Mouse (Mus musculus): Measurements from ENCODE around the gene Rad51b. TPM values are rescaled to one million over a fixed set of nuclear protein-coding genes. Genes with fewer than 3 reads are reported as not detected.

The Rad51b gene
- polyA plus RNA-seq, 1 experiment from 2014 or later = 4.9 TPM

- Histone ChIP-seq H3K27ac (replicated peaks; ENCODE audit: low read depth, low read length) (no peak overlapping the region), H3K36me3 (replicated peaks; ENCODE audit: control insufficient read depth, insufficient read depth, low read depth, low read length) (no peaks in the 10 kb centered on the region), H3K4me1 (ENCODE audit: control insufficient read depth, insufficient read depth, low read length) (0 out of 2 replicates have a peak, but pooled peaks cover 2% of the 10 kb centered on the region), H3K9me3 (replicated peaks; ENCODE audit: control insufficient read depth, low read length) (no peaks in the 10 kb centered on the region), H3K4me3 (ENCODE audit: low read depth, low read length) (no peak overlapping the region), H3K4me2 (ENCODE audit: low read depth, low read length) (no peak overlapping the region), H3K27me3 (ENCODE audit: control insufficient read depth, insufficient read depth, low read length) (no peaks in the 10 kb centered on the region), H3K9ac (replicated peaks; ENCODE audit: low read length) (no peak overlapping the region)
- ATAC-seq (replicated peaks; ENCODE audit: insufficient number of reproducible peaks, low FRiP score, low TSS enrichment, low read depth) (no peak), DNase-seq (ENCODE audit: low spot score) (no peak)
- WGBS = 64% methylated on average over 8 of the region's 8 CpGs
These were observed 462.3 kb downstream of the Rad51b start for GRCm38 (mm10) chr12:79759180-79759902.

GRCm38 (mm10) chr12:79761217-79761616 lies 464.1 kb downstream of the Rad51b start:
- Histone ChIP-seq H3K4me1 (ENCODE audit: control insufficient read depth, insufficient read depth, low read length) (0 out of 2 replicates have a peak, but pooled peaks cover 2% of the 10 kb centered on the region), H3K4me3 (ENCODE audit: low read depth, low read length) (no peak overlapping the region), H3K27me3 (ENCODE audit: control insufficient read depth, insufficient read depth, low read length) (no peaks in the 10 kb centered on the region), H3K9me3 (replicated peaks; ENCODE audit: control insufficient read depth, low read length) (no peaks in the 10 kb centered on the region), H3K9ac (replicated peaks; ENCODE audit: low read length) (no peak overlapping the region), H3K36me3 (replicated peaks; ENCODE audit: control insufficient read depth, insufficient read depth, low read depth, low read length) (no peaks in the 10 kb centered on the region), H3K27ac (replicated peaks; ENCODE audit: low read depth, low read length) (no peak overlapping the region), H3K4me2 (ENCODE audit: low read depth, low read length) (no peak overlapping the region)
- WGBS = 91% methylated on average over 2 of the region's 2 CpGs
- DNase-seq (ENCODE audit: low spot score) (no peak), ATAC-seq (replicated peaks; ENCODE audit: insufficient number of reproducible peaks, low FRiP score, low TSS enrichment, low read depth) (no peak)

DNA sequence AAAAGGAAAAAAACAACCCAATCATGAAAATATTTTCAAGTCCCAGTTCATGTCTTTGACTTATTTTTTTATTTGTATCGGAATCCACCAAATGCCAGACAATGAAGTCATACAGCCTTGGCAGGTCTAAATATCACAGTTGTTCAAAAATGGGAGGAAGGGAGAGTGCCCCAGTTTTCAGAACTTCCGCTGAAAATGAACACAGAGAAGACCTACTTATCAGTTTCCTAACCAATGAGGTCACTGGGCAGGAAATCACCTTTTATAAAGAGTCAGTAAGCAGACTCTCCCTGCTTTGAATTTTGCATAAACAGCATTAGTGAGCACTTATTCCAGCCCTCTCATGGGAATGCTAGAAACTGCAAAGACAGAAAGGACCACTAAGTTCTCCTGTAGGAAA lies 465.0 kb downstream of the Rad51b start:
- no peak overlapping the region for H3K4me3 ChIP-seq (ENCODE audit: low read depth, low read length)
- H3K27ac ChIP-seq (replicated peaks; ENCODE audit: low read depth, low read length) = no peak overlapping the region
- no peak for ATAC-seq (replicated peaks; ENCODE audit: insufficient number of reproducible peaks, low FRiP score, low TSS enrichment, low read depth)
- no peaks in the 10 kb centered on the region for H3K27me3 ChIP-seq (ENCODE audit: control insufficient read depth, insufficient read depth, low read length)
- H3K36me3 ChIP-seq (replicated peaks; ENCODE audit: control insufficient read depth, insufficient read depth, low read depth, low read length) = no peaks in the 10 kb centered on the region
- no peaks in the 10 kb centered on the region for H3K9me3 ChIP-seq (replicated peaks; ENCODE audit: control insufficient read depth, low read length)
- H3K9ac ChIP-seq (replicated peaks; ENCODE audit: low read length) = no peak overlapping the region
- 72% methylated on average over 2 of the region's 2 CpGs for WGBS
- H3K4me2 ChIP-seq (ENCODE audit: low read depth, low read length) = no peak overlapping the region
- DNase-seq (ENCODE audit: low spot score) = no peak
- H3K4me1 ChIP-seq (ENCODE audit: control insufficient read depth, insufficient read depth, low read length) = 0 out of 2 replicates have a peak, but pooled peaks cover 2% of the 10 kb centered on the region

GRCm38 (mm10) chr12:79762570-79763275 lies 465.6 kb downstream of the Rad51b start:
- Histone ChIP-seq H3K4me2 (ENCODE audit: low read depth, low read length) (no peak overlapping the region), H3K27ac (replicated peaks; ENCODE audit: low read depth, low read length) (no peak overlapping the region), H3K36me3 (replicated peaks; ENCODE audit: control insufficient read depth, insufficient read depth, low read depth, low read length) (no peaks in the 10 kb centered on the region), H3K9me3 (replicated peaks; ENCODE audit: control insufficient read depth, low read length) (no peaks in the 10 kb centered on the region), H3K27me3 (ENCODE audit: control insufficient read depth, insufficient read depth, low read length) (no peaks in the 10 kb centered on the region), H3K9ac (replicated peaks; ENCODE audit: low read length) (no peak overlapping the region), H3K4me1 (ENCODE audit: control insufficient read depth, insufficient read depth, low read length) (0 out of 2 replicates have a peak, but pooled peaks cover 2% of the 10 kb centered on the region), H3K4me3 (ENCODE audit: low read depth, low read length) (no peak overlapping the region)
- DNase-seq (ENCODE audit: low spot score) (no peak), ATAC-seq (replicated peaks; ENCODE audit: insufficient number of reproducible peaks, low FRiP score, low TSS enrichment, low read depth) (no peak)
- 66% methylated on average over 7 of the region's 7 CpGs for WGBS

GRCm38 (mm10) chr12:79766116-79766515 lies 469.0 kb downstream of the Rad51b start:
- WGBS = 81% methylated on average over 6 of the region's 6 CpGs
- no peak overlapping the region for H3K27ac ChIP-seq (replicated peaks; ENCODE audit: low read depth, low read length)
- no peak for ATAC-seq (replicated peaks; ENCODE audit: insufficient number of reproducible peaks, low FRiP score, low TSS enrichment, low read depth)

GRCm38 (mm10) chr12:79768741-79769322 lies 471.8 kb downstream of the Rad51b start:
- 89% methylated on average over 7 of the region's 7 CpGs for WGBS
- ATAC-seq (replicated peaks; ENCODE audit: insufficient number of reproducible peaks, low FRiP score, low TSS enrichment, low read depth) = no peak
- Histone ChIP-seq H3K36me3 (replicated peaks; ENCODE audit: control insufficient read depth, insufficient read depth, low read depth, low read length) (no peaks in the 10 kb centered on the region), H3K4me1 (ENCODE audit: control insufficient read depth, insufficient read depth, low read length) (no peaks in the 10 kb centered on the region), H3K4me2 (ENCODE audit: low read depth, low read length) (no peak overlapping the region), H3K9ac (replicated peaks; ENCODE audit: low read length) (no peak overlapping the region), H3K27me3 (ENCODE audit: control insufficient read depth, insufficient read depth, low read length) (no peaks in the 10 kb centered on the region), H3K9me3 (replicated peaks; ENCODE audit: control insufficient read depth, low read length) (no peaks in the 10 kb centered on the region), H3K4me3 (ENCODE audit: low read depth, low read length) (no peak overlapping the region), H3K27ac (replicated peaks; ENCODE audit: low read depth, low read length) (no peak overlapping the region)
- DNase-seq (ENCODE audit: low spot score) = no peak

More at GRCm38 (mm10) chr12:79766116-79766515, 469.0 kb downstream of the Rad51b start:
- Histone ChIP-seq H3K36me3 (replicated peaks; ENCODE audit: control insufficient read depth, insufficient read depth, low read depth, low read length) (no peaks in the 10 kb centered on the region), H3K27me3 (ENCODE audit: control insufficient read depth, insufficient read depth, low read length) (no peaks in the 10 kb centered on the region), H3K4me3 (ENCODE audit: low read depth, low read length) (no peak overlapping the region), H3K4me1 (ENCODE audit: control insufficient read depth, insufficient read depth, low read length) (0 out of 2 replicates have a peak, but pooled peaks cover 2% of the 10 kb centered on the region), H3K4me2 (ENCODE audit: low read depth, low read length) (no peak overlapping the region), H3K9ac (replicated peaks; ENCODE audit: low read length) (no peak overlapping the region), H3K9me3 (replicated peaks; ENCODE audit: control insufficient read depth, low read length) (no peaks in the 10 kb centered on the region)
- no peak for DNase-seq (ENCODE audit: low spot score)

DNA sequence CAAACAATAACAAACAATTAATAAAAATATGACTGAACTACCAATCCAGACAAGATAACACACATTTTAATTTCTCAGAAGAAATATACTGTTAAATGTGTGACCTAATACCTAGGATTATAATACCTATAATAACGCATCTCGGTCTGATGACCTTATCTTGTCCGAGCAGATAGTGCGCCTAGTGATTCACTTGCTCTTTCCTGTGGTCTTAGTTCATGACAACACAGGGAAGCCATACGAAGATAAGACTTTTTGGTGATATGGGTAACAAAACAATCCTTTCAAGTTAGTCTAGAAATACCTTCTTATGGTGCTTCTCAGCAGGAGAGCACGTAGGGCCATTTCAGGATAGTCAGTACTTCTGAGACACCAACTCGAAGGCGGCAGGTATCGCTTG lies 472.7 kb downstream of the Rad51b start:
- ATAC-seq (replicated peaks; ENCODE audit: insufficient number of reproducible peaks, low FRiP score, low TSS enrichment, low read depth) (no peak), DNase-seq (ENCODE audit: low spot score) (no peak)
- H3K4me2 ChIP-seq (ENCODE audit: low read depth, low read length) = no peak overlapping the region
- H3K4me1 ChIP-seq (ENCODE audit: control insufficient read depth, insufficient read depth, low read length) = no peaks in the 10 kb centered on the region
- no peaks in the 10 kb centered on the region for H3K27me3 ChIP-seq (ENCODE audit: control insufficient read depth, insufficient read depth, low read length)
- H3K9me3 ChIP-seq (replicated peaks; ENCODE audit: control insufficient read depth, low read length) = no peaks in the 10 kb centered on the region
- H3K9ac ChIP-seq (replicated peaks; ENCODE audit: low read length) = no peak overlapping the region
- H3K27ac ChIP-seq (replicated peaks; ENCODE audit: low read depth, low read length) = no peak overlapping the region
- H3K4me3 ChIP-seq (ENCODE audit: low read depth, low read length) = no peak overlapping the region
- no peaks in the 10 kb centered on the region for H3K36me3 ChIP-seq (replicated peaks; ENCODE audit: control insufficient read depth, insufficient read depth, low read depth, low read length)
- WGBS = 91% methylated on average over 9 of the region's 9 CpGs

GRCm38 (mm10) chr12:79771194-79771593 lies 474.1 kb downstream of the Rad51b start:
- Histone ChIP-seq H3K4me2 (ENCODE audit: low read depth, low read length) (no peak overlapping the region), H3K9me3 (replicated peaks; ENCODE audit: control insufficient read depth, low read length) (no peaks in the 10 kb centered on the region), H3K4me1 (ENCODE audit: control insufficient read depth, insufficient read depth, low read length) (no peaks in the 10 kb centered on the region), H3K4me3 (ENCODE audit: low read depth, low read length) (no peak overlapping the region), H3K9ac (replicated peaks; ENCODE audit: low read length) (no peak overlapping the region), H3K27ac (replicated peaks; ENCODE audit: low read depth, low read length) (no peak overlapping the region), H3K36me3 (replicated peaks; ENCODE audit: control insufficient read depth, insufficient read depth, low read depth, low read length) (no peaks in the 10 kb centered on the region), H3K27me3 (ENCODE audit: control insufficient read depth, insufficient read depth, low read length) (no peaks in the 10 kb centered on the region)
- DNase-seq (ENCODE audit: low spot score) (no peak), ATAC-seq (replicated peaks; ENCODE audit: insufficient number of reproducible peaks, low FRiP score, low TSS enrichment, low read depth) (no peak)
- 92% methylated on average over 4 of the region's 4 CpGs for WGBS

All from embryonic facial prominence, embryonic 11.5 days (tissue).